Mouse (Mus musculus): ENCODE measurements at regions not wholly inside any gene's neighbourhood (a gene's known extent, or its start where the extent isn't known, plus 50 kb on each side); places are given as distances from the start of the nearest gene placed in this dataset.

DNA sequence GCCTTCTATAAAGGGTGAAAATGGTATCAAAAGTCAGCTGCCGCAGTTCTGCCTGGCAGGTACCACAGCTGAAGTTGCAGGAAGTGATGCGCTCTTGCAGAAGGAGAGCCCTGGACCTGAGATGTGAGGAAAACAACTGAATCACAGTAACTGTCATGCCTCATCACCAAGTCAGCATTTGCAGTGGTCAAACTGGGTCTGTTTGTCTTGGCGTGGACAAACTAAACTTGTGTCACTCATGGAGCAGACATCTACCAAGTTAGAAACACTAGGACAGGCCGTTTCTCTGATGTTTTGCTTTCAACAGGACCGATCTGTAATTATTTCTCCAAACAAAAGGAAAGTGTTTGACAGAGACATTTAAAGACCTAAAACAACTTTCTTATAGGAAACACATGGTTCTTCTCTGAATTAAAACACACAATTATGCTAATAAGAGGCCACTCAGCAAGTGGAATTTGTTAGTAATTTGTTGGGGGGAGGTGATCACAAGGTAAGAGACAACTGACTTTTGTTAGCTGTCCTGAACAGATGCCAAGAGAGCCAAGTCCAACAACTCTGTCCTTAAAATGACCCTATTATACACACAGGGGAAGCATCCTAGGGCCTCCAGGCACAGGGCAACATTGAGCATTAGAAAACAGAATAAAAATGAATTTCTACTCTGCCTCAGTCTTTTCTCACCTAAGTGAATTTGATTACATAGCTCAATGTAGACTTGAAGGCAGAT, 470.2 kb downstream of the Ebf1 start:
- Histone ChIP-seq H3K9ac (replicated peaks; ENCODE audit: low read length, poor library complexity, severe bottlenecking) (no peak overlapping the region), H3K4me1 (ENCODE audit: insufficient read depth, low read length) (no peaks in the 10 kb centered on the region), H3K36me3 (ENCODE audit: insufficient read depth, low read length) (no peaks in the 10 kb centered on the region), H3K4me2 (ENCODE audit: low read depth, low read length, poor library complexity, severe bottlenecking) (no peak overlapping the region), H3K27ac (ENCODE audit: low read depth, low read length) (no peak overlapping the region), H3K4me3 (ENCODE audit: low read depth, low read length) (no peak overlapping the region), H3K27me3 (ENCODE audit: insufficient read depth, low read length) (no peaks in the 10 kb centered on the region), H3K9me3 (ENCODE audit: low read length) (no peaks in the 10 kb centered on the region)
- no peak for TF ChIP-seq CTCF (IDR thresholded peaks at IDR 0.05)
- no peak for ATAC-seq (ENCODE audit: low FRiP score)
- WGBS: 81% methylated on average over 5 of the region's 5 CpGs
- DNase-seq (ENCODE audit: low spot score): no peak

GRCm38 (mm10) chr11:45088286-45088685, 471.2 kb downstream of the Ebf1 start:
- Histone ChIP-seq H3K36me3 (ENCODE audit: insufficient read depth, low read length) (no peaks in the 10 kb centered on the region), H3K9me3 (ENCODE audit: low read length) (no peaks in the 10 kb centered on the region), H3K27ac (ENCODE audit: low read depth, low read length) (no peak overlapping the region), H3K4me1 (ENCODE audit: insufficient read depth, low read length) (no peaks in the 10 kb centered on the region), H3K4me2 (ENCODE audit: low read depth, low read length, poor library complexity, severe bottlenecking) (no peak overlapping the region), H3K4me3 (ENCODE audit: low read depth, low read length) (no peak overlapping the region), H3K27me3 (ENCODE audit: insufficient read depth, low read length) (no peaks in the 10 kb centered on the region), H3K9ac (replicated peaks; ENCODE audit: low read length, poor library complexity, severe bottlenecking) (no peak overlapping the region)
- TF ChIP-seq CTCF (IDR thresholded peaks at IDR 0.05): no peak
- no peak for DNase-seq (ENCODE audit: low spot score)
- WGBS: 87% methylated on average over 1 of the region's 1 CpGs
- ATAC-seq (ENCODE audit: low FRiP score): no peak

- H3K4me3 ChIP-seq (ENCODE audit: low read depth, low read length): no peak overlapping the region
- WGBS: 82% methylated on average over 3 of the region's 3 CpGs
- H3K4me2 ChIP-seq (ENCODE audit: low read depth, low read length, poor library complexity, severe bottlenecking): no peak overlapping the region
- H3K27me3 ChIP-seq (ENCODE audit: insufficient read depth, low read length): no peaks in the 10 kb centered on the region
- TF ChIP-seq CTCF (IDR thresholded peaks at IDR 0.05): no peak
- DNase-seq (ENCODE audit: low spot score) (no peak), ATAC-seq (ENCODE audit: low FRiP score) (no peak)
- no peaks in the 10 kb centered on the region for H3K36me3 ChIP-seq (ENCODE audit: insufficient read depth, low read length)
- no peaks in the 10 kb centered on the region for H3K9me3 ChIP-seq (ENCODE audit: low read length)
- no peaks in the 10 kb centered on the region for H3K4me1 ChIP-seq (ENCODE audit: insufficient read depth, low read length)
- no peak overlapping the region for H3K9ac ChIP-seq (replicated peaks; ENCODE audit: low read length, poor library complexity, severe bottlenecking)
- no peak overlapping the region for H3K27ac ChIP-seq (ENCODE audit: low read depth, low read length)
These were observed 472.4 kb downstream of the Ebf1 start for GRCm38 (mm10) chr11:45089561-45089960.

- H3K36me3 ChIP-seq (ENCODE audit: insufficient read depth, low read length): no peaks in the 10 kb centered on the region
- H3K27ac ChIP-seq (ENCODE audit: low read depth, low read length): no peak overlapping the region
- no peaks in the 10 kb centered on the region for H3K27me3 ChIP-seq (ENCODE audit: insufficient read depth, low read length)
- DNase-seq (ENCODE audit: low spot score) (peak; percentile 77), ATAC-seq (ENCODE audit: low FRiP score) (0 out of 2 replicates have a peak, but pooled peaks have one; percentile 68)
- H3K9me3 ChIP-seq (ENCODE audit: low read length): no peaks in the 10 kb centered on the region
- no peak overlapping the region for H3K4me3 ChIP-seq (ENCODE audit: low read depth, low read length)
- no peak overlapping the region for H3K9ac ChIP-seq (replicated peaks; ENCODE audit: low read length, poor library complexity, severe bottlenecking)
- TF ChIP-seq CTCF (IDR thresholded peaks at IDR 0.05): no peak
- H3K4me2 ChIP-seq (ENCODE audit: low read depth, low read length, poor library complexity, severe bottlenecking): no peak overlapping the region
- WGBS: 30% methylated on average over 12 of the region's 12 CpGs
- no peaks in the 10 kb centered on the region for H3K4me1 ChIP-seq (ENCODE audit: insufficient read depth, low read length)
These were observed 486.6 kb downstream of the Ebf1 start for GRCm38 (mm10) chr11:45103498-45104336.

- H3K4me1 ChIP-seq (ENCODE audit: insufficient read depth, low read length): no peaks in the 10 kb centered on the region
- no peak overlapping the region for H3K27ac ChIP-seq (ENCODE audit: low read depth, low read length)
- no peaks in the 10 kb centered on the region for H3K9me3 ChIP-seq (ENCODE audit: low read length)
- no peak overlapping the region for H3K4me2 ChIP-seq (ENCODE audit: low read depth, low read length, poor library complexity, severe bottlenecking)
- H3K9ac ChIP-seq (replicated peaks; ENCODE audit: low read length, poor library complexity, severe bottlenecking): no peak overlapping the region
- no peak overlapping the region for H3K4me3 ChIP-seq (ENCODE audit: low read depth, low read length)
- ATAC-seq (ENCODE audit: low FRiP score) (no peak), DNase-seq (ENCODE audit: low spot score) (no peak)
- TF ChIP-seq CTCF (IDR thresholded peaks at IDR 0.05): no peak
- no peaks in the 10 kb centered on the region for H3K27me3 ChIP-seq (ENCODE audit: insufficient read depth, low read length)
- 85% methylated on average over 1 of the region's 1 CpGs for WGBS
- H3K36me3 ChIP-seq (ENCODE audit: insufficient read depth, low read length): no peaks in the 10 kb centered on the region
These were observed 499.6 kb downstream of the Ebf1 start for GRCm38 (mm10) chr11:45116702-45117101.

GRCm38 (mm10) chr11:45123276-45123675, 506.2 kb downstream of the Ebf1 start:
- TF ChIP-seq CTCF (IDR thresholded peaks at IDR 0.05): no peak
- no peaks in the 10 kb centered on the region for H3K4me1 ChIP-seq (ENCODE audit: insufficient read depth, low read length)
- 68% methylated on average over 2 of the region's 2 CpGs for WGBS

More at GRCm38 (mm10) chr11:45123276-45123675, 506.2 kb downstream of the Ebf1 start:
- no peaks in the 10 kb centered on the region for H3K36me3 ChIP-seq (ENCODE audit: insufficient read depth, low read length)
- H3K27me3 ChIP-seq (ENCODE audit: insufficient read depth, low read length): no peaks in the 10 kb centered on the region
- no peak for ATAC-seq (ENCODE audit: low FRiP score)
- H3K4me2 ChIP-seq (ENCODE audit: low read depth, low read length, poor library complexity, severe bottlenecking): no peak overlapping the region
- no peak for DNase-seq (ENCODE audit: low spot score)
- H3K27ac ChIP-seq (ENCODE audit: low read depth, low read length): no peak overlapping the region
- no peaks in the 10 kb centered on the region for H3K9me3 ChIP-seq (ENCODE audit: low read length)
- no peak overlapping the region for H3K4me3 ChIP-seq (ENCODE audit: low read depth, low read length)
- no peak overlapping the region for H3K9ac ChIP-seq (replicated peaks; ENCODE audit: low read length, poor library complexity, severe bottlenecking)

All from midbrain, postnatal 0 days (tissue).